Mouse (Mus musculus) MEL (cell line): Measurements from ENCODE around the gene Gm9376.

Experiments
- CHD1 ChIP-seq: IDR thresholded peaks from 2 replicates; pipeline ENCODE4 v1.6.1; 2012; ENCODE audit warnings: low read depth, mild to moderate bottlenecking, inconsistent platforms, low read length, improper control_type of control experiment
- CTCF ChIP-seq, 3 experiments: IDR thresholded peaks in 2 of 3; conservative IDR thresholded peaks in 1 of 3; 2 replicates each; pipeline ENCODE4 v1.5.1; 2011 to 2012; ENCODE audit warnings: low read length in 3 of 3, low read depth in 2 of 3, mild to moderate bottlenecking in 2 of 3, improper control_type of control experiment in 1 of 3, inconsistent platforms in 1 of 3, mixed read lengths in 1 of 3, moderate library complexity in 1 of 3; ENCODE audit not compliant: control insufficient read depth in 1 of 3, insufficient read depth in 1 of 3, poor library complexity in 1 of 3, severe bottlenecking in 1 of 3
- EP300 ChIP-seq, 2 experiments: IDR thresholded peaks; 2 replicates each; pipeline ENCODE4 v1.6.1; 2011; ENCODE audit warnings: improper control_type of control experiment in 2 of 2, low read length in 2 of 2, low read depth in 1 of 2, mild to moderate bottlenecking in 1 of 2
- GATA1 ChIP-seq: IDR thresholded peaks from 2 replicates; pipeline ENCODE4 v1.6.1; 2011; ENCODE audit warnings: low read depth, low read length, improper control_type of control experiment
- JUND ChIP-seq: IDR thresholded peaks from 2 replicates; pipeline ENCODE4 v1.6.1; 2011; ENCODE audit warnings: low read depth, mild to moderate bottlenecking, improper control_type of control experiment, low read length
- POLR2A ChIP-seq, 2 experiments: IDR thresholded peaks; 2 replicates each; pipeline ENCODE4 v1.6.1; 2011 to 2012; ENCODE audit warnings: low read length in 2 of 2, mild to moderate bottlenecking in 2 of 2, control low read depth in 1 of 2, improper control_type of control experiment in 1 of 2, low read depth in 1 of 2, moderate library complexity in 1 of 2; ENCODE audit not compliant: control insufficient read depth in 1 of 2, insufficient read depth in 1 of 2, poor library complexity in 1 of 2
- TBP ChIP-seq: IDR thresholded peaks from 2 replicates; pipeline ENCODE4 v1.8.0; 2011; ENCODE audit warnings: low read depth, low read length, improper control_type of control experiment
- TCF12 ChIP-seq: IDR thresholded peaks from 2 replicates; pipeline ENCODE4 v1.6.1; 2014; ENCODE audit warnings: low read depth, mild to moderate bottlenecking, inconsistent platforms, low read length, improper control_type of control experiment, moderate library complexity
- ZKSCAN1 ChIP-seq: IDR thresholded peaks from 2 replicates; pipeline ENCODE4 v1.6.1; 2012; ENCODE audit warnings: low read depth, mild to moderate bottlenecking, inconsistent platforms, low read length, improper control_type of control experiment, moderate library complexity

DNA sequence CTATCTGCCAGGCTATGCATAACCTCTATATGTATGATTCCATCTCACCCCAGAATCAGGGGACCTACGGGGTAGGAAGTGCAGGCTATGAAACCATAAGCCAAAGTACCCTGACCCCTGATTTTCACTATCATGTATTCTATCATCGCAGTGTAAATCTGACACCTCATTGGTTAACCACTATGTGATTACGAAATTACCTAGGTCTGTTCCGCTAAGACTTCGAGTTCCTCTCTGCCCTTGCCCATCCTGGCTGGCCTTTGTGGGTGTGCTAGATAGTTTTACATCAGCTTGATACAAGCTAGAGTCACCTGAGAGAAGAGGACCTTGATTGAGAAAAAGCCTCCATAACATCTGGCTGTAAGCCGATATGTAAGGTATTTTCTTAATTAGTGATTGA is 23.2 kb downstream of the Gm9376 start:
- no peak for TF ChIP-seq TCF12
- TF ChIP-seq CTCF (IDR thresholded peaks at IDR 0.05 in 2 of 3, conservative IDR thresholded peaks at IDR 0.05 in 1 of 3; ENCODE audit: control insufficient read depth in 1 of 3, insufficient read depth in 1 of 3, low read depth in 2 of 3, low read length in 3 of 3, poor library complexity in 1 of 3, severe bottlenecking in 1 of 3) = no peak
- TF ChIP-seq POLR2A (IDR thresholded peaks at IDR 0.05; ENCODE audit: control insufficient read depth in 1 of 2, insufficient read depth in 1 of 2, low read depth in 1 of 2, low read length in 2 of 2, poor library complexity in 1 of 2) = no peak
- no peak for TF ChIP-seq JUND
- no peak for TF ChIP-seq GATA1
- TF ChIP-seq EP300 (IDR thresholded peaks at IDR 0.05; ENCODE audit: low read depth in 1 of 2, low read length in 2 of 2) = no peak
- TF ChIP-seq CHD1 = no peak
- no peak for TF ChIP-seq ZKSCAN1
- no peak for TF ChIP-seq TBP
